Mouse (Mus musculus): ENCODE measurements around the gene Wbp1.
A peak's percentile ranks its signal among the peaks of the same experiment; 100 is the strongest.

The Wbp1 gene

GRCm38 (mm10) chr6:83084477-83084876, 36.9 kb downstream of the Wbp1 start:
- no peak for DNase-seq (ENCODE audit: low spot score in 2 of 2)

DNA sequence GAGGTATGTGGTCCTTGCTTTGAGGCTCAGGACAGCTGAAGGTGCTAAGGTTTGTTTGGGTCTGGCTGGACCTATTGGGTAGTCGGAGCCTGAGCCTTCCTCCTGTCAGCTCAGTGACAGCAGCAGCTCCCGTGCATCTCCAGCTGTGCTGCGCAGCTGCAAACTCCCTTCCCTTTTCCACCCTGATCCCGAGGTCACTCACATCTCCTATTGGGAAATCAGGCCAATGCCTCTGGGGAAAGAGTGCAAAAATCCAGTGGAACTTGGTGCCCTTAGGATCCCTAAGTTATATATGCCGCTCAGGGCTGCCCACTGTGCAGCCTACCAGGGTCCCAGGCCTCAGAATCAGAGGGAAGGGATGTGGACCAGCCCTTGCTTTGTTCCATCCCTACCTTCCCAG, 37.9 kb downstream of the Wbp1 start:
- no peak for DNase-seq (ENCODE audit: low spot score in 2 of 2)

GRCm38 (mm10) chr6:83080210-83080609, 41.1 kb downstream of the Wbp1 start:
- no peak for DNase-seq (ENCODE audit: low spot score in 2 of 2)

DNA sequence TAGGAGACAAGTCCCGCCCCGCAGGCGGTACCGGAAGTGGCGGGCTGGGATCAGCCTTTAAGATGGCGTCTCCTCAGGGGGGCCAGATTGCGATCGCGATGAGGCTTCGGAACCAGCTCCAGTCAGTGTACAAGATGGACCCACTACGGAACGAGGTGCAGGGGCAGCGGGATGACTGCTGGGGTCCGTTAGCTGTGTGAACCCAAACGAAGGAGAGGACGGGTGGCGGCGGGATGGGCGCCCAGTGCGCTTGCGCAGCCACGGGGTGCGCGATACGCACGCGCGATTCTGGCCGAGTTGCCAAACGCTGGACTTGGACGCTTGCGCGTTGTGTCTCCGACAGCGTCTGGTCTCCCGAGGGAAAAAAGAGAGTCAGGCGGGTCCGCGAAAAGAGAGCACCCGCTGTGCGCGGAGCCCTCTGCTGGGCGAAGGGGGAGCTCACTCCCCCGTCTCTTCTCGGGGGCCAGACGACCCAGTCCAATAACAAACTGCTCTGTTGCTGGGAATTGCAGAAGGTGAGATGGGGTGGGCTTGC, 43.0 kb downstream of the Wbp1 start:
- peak; percentile 98 to 100 for DNase-seq (ENCODE audit: low spot score in 2 of 2)

DNA sequence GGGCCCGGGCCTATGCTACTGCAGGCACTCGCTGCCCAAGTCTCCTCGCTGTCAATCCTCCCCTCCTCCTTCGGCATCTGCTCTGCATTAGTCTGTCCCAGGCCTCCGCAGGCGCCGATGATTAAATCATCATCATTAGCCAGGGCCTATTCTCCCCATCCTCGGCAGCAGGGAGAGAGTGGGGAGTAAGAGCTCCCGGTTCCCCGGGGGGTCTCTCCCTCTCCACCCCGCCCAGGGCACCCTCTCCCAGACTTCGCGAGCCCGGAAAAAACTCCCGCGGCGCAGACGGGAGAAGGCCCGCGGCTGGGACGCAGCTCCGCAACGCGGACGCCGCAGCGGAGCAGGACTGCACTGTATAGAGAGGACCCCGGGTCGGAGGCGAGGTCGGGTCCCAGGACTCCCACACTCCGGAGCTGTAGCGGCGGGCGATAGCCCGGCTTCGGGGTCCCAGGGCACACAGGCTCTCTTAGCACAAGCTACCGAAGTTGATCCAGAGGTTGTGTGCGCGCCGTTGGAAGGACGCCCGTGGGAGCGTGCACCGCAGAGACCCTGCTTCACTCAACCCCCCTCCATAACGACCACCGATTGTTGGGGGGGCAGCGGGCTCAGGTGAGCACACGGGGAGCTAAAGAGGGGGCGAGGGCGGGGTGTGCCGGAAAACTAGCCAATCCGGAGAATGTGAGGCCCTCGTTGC, 43.6 kb downstream of the Wbp1 start, which contains the start of gene Pcgf1:
Gene Pcgf1, plus strand, starts transcription at position 240 of the 694 bp plus-strand sequence.
- DNase-seq (ENCODE audit: low spot score in 2 of 2) = no peak

GRCm38 (mm10) chr6:83074979-83075378, 46.4 kb downstream of the Wbp1 start:
- no peak for DNase-seq (ENCODE audit: low spot score in 2 of 2)

DNA sequence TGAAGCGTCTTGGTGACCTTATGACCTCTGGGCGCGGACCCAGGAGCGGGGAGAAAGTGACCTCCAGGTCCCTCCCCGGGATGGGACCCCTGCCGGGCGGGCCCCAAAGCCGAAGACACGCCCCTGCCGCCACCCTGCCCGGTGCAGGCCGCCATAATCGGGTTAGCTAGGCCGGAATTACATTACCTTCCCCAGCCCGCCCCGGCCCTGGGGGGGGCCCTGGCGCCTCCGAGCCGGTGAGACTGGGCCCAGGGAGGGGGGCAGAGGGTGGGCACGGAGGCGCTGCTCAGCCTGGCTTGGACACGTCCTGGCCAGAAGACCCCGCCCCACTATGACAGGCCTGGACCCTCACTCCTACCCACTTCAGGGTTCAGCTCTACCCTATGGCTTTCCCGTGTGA, 50.1 kb downstream of the Wbp1 start:
- no peak for DNase-seq (ENCODE audit: low spot score in 2 of 2)

DNA sequence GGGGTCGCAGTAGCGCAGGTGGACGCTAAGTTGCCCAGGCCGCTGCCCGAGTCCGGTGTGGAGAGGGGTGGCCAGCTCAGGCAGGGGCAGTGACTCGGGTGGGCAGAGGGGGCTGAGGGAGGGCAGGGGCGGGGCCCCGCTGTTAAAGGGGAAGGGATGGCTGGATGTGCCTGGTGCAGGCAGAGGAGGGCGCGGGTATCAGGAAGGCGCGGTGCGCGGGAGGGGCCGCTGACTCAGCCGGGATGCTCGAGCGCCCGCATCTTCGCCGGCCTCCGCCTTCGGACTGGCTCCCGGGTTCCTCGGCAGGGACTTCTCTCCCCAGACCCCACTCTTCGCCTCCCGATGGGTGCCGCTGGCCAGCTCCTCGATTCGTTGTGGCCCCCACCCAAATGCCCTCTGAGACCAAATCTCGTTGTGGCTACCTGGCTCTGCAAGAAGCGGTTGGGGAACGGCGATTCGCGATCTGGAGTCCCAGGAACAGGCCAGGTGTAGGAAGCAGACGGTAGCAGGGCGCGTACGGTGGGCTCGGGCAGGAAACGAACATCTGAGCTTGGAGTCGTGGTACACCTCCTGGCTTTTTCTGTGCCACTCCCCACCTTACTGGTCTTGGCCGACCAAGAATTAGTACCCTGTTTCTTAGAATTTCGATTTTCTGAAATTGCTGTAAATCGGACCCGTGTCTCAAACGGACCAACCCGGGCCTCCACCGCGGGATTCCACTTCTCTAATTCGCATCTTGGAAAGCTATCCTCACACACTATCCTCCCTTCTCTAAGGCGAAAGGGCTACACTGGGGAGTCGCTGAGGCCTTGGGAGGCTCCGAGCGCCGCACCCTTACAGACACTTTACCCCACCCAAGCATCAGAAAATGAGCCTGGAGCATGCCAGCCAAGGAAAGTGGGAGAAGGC, 50.8 kb downstream of the Wbp1 start:
- no peak for DNase-seq (ENCODE audit: low spot score in 2 of 2)

GRCm38 (mm10) chr6:83070247-83070310, 51.3 kb downstream of the Wbp1 start, which contains the start of gene Tlx2:
TSS of gene Tlx2 (minus strand) at chr6:83070293.
- no peak for DNase-seq (ENCODE audit: low spot score in 2 of 2)

DNA sequence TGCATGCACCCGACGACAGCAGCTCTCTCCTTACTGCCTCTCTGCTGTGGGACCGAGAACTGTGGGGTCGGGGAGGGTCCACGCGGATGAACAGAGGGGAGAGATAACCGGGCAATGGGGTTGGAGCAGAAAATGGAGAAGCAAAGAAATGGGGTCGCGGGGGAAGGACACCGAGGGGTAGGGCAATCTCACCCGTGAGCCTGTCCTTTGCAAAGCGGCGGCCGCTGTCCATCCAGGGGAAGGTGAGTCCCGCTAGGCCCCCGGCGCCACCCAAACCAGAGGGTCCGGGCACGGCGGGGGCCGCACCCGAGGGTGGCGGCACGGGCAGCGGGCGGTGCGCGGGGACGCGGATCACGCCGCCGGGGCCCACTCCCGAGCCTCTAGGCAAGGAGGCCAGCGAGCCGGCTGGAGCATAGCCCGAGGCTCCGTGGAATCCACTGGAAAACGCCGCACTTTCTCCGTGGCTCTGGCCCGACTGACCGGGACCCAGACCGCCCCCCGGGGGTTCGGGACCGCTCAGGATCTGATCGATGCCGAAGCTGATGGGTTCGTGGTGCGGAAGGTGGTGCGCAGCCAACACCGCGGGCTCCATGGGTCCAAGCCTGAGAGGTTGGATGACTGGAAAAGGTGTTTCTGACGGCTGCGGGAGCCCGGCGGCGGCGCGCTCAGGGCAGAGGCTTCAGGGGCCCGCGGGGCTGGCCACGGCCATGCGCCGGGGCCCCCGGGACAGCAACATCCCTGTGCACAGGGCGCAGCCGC, 51.7 kb downstream of the Wbp1 start:
- no peak for DNase-seq (ENCODE audit: low spot score in 2 of 2)
